Mouse (Mus musculus) T-cell, adult 2 months (primary cell): ENCODE measurements around the gene Fth1.
"Not testable (repeated sequence)": the region's sequence is repeated elsewhere in the genome, so short reads cannot be mapped to it uniquely, and the experiment has no call there.

Experiments used
- DNase-seq: peaks from one replicate; pipeline ENCODE4 v3.0.0; 2022; ENCODE audit warnings: low spot score

The Fth1 gene

DNA sequence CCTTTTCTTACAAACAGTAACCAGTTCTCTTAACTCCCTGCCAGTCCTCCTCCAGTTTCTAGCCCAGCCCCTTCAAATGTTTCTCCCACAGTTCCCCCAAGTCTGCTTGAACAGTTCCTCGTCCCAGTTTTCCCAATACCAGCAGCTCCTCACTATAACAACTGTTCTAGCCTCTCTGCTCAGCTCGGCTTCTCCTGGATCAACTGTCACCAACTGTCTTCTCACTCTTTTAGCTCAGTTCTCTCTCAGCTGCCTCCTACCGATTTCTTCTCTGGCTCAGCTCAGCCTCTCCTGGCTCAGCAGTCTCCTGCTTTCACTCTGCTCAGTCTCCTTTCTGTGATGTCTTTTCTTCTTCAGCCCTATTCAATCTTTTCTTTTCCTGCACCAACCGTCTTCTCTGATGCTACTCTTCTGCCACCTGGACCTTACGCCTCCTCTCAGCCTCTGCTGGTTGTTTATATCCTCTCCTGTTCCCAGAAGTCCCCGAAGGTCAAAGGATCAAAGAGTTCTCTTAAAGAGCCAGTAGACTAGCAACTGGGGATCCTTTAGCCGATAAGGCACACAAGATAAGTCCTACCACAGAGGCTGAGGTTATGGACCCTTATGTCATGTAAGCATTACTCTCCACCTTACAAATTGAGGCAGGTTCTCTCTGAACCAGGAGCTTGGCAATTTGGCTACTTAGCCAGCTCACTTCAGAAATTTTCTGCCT, 16.0 kb upstream of the Fth1 start:
- no peak for DNase-seq

- DNase-seq = no peak
Measured at GRCm38 (mm10) chr19:9966096-9966867, 14.1 kb upstream of the Fth1 start.

- no peak for DNase-seq
Measured at GRCm38 (mm10) chr19:9968081-9968787, 12.2 kb upstream of the Fth1 start.

DNA sequence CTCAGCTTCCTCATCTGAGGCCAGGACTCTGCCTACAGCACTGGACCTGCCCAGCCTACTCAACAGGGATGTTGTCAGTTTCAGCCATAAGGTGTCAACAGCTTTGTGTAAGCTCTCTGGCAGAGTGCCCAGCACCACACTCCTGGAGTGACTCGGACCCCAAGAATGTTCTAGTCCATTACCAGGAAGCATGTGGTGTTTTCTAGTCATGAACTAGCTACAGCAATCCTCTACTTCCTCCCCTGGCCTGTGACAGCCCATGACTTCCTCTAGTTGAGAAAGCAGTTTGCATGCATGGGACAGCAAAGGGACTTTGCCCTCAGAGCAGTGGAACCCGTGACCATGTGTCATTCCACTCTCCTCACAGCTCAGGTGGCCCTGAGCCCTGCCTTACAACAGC, 5.5 kb upstream of the Fth1 start:
- not testable (repeated sequence) for DNase-seq

- no peak for DNase-seq
Measured at GRCm38 (mm10) chr19:9977085-9977484, 3.3 kb upstream of the Fth1 start.

- DNase-seq = no peak
Measured at GRCm38 (mm10) chr19:9978431-9978951, 1.9 kb upstream of the Fth1 start.

DNA sequence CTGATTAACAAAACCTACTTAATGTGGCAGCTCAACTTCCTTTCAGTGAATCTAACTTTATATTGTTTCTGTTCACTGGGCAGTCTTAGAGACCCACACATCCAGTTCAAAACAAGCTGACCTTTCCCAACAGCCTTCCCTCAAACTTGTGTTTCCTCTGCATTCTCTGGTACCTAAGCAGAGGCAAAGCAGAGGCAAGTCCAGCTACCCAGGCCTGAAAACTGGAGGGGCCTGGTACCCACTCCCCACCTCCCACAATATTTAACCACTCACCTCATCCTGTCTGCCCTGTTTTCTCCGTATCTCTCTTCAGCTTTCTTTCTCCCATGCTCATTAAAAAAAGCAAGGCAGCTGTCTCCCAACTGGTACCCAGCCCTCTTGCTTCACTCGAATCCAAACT, 1.2 kb upstream of the Fth1 start:
- no peak for DNase-seq

- no peak for DNase-seq
Measured at GRCm38 (mm10) chr19:9981621-9982020, 1.2 kb downstream of the Fth1 start.

GRCm38 (mm10) chr19:9982151-9982851, 1.9 kb downstream of the Fth1 start:
- DNase-seq = peak; percentile 97

GRCm38 (mm10) chr19:9982852-9983542, 2.6 kb downstream of the Fth1 start:
- peak; percentile 69 for DNase-seq

DNA sequence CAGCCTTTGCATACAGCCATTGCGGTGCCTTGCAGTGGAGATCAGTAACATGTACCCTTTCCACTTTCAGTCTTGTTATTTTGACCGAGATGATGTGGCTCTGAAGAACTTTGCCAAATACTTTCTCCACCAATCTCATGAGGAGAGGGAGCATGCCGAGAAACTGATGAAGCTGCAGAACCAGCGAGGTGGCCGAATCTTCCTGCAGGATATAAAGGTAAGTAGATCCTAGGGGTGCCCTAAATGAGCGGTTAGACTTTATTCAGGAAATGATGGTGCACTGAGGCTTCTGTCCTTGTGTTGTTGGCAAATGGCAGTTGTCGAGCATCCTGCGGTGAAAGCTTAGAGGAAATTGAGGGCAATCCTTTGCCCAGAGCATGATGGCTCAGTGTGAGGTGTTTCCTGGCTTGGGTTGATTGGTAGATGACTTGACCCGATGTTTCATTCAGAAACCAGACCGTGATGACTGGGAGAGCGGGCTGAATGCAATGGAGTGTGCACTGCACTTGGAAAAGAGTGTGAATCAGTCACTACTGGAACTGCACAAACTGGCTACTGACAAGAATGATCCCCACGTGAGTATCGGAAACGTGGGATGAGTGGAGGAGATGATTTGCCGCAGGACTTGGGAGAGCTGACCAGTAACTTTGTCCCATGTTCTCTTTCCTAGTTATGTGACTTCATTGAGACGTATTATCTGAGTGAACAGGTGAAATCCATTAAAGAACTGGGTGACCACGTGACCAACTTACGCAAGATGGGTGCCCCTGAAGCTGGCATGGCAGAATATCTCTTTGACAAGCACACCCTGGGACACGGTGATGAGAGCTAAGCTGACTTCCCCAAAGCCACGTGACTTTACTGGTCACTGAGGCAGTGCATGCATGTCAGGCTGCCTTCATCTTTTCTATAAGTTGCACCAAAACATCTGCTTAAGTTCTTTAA, 4.0 kb downstream of the Fth1 start:
- no peak for DNase-seq

GRCm38 (mm10) chr19:9985190-9985899, 4.9 kb downstream of the Fth1 start:
- DNase-seq = no peak

DNA sequence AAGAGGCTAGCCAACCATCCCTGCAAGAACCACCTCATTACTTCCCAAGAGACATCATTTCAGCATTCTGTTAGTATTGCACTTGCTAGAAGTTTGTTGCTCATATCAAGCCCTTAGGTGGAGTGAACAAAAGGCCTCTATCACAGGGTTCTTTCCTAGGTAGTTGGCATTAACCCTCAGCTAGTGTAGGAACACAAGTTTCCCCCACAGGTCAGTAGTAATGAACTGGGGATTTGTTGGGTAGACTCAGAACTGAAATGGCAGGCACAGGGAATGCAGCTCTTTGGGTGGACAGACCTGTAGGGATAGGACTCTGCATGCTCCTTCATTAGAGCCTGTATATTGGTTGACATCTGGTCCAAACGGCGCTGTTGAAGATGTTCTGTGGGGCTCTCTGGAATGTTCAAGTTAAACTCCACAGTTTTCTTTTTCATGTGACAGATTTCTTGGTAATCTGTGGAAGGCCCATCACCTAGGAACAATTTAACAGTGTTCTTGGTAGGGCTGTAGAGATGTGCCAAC, 5.6 kb downstream of the Fth1 start:
- DNase-seq = no peak

DNA sequence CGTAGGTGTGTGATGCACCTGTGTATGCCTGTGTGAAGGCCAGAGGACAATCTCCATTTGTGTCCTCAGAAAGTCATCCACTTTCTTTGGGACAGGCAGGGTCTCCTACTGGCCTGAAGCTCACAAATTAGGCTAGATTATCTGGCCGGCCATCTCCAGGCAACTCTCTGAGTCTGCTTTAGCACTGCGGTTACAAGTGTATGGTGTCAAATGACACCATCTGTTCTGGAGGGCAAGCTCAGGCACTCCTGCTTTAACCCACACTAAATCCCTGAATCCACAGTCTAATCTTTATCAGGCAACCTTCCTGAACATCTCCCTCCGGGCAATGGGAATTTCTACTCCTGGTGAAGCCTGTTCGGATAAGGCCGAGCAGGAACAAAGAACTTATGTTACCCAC, 6.8 kb downstream of the Fth1 start:
- no peak for DNase-seq

DNA sequence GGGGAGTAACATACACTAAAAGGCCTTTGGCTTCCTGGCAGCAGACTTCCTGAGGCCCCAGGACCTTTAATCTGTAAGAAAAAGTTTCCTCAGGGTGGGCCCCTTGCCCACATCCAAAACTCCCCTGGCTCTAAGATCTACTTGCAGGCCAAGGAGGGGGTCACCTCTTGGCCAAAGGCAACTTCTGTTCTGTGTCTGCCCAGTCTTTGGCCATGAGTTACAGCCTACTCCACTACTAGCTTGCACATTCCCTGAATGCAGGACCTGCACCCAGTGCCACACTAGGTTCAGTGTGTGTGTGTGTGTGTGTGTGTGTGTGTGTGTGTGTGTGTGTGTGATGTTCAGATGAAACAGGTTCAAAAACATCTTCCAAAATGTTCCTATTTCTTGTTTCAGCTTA, 7.2 kb downstream of the Fth1 start:
- no peak for DNase-seq

DNA sequence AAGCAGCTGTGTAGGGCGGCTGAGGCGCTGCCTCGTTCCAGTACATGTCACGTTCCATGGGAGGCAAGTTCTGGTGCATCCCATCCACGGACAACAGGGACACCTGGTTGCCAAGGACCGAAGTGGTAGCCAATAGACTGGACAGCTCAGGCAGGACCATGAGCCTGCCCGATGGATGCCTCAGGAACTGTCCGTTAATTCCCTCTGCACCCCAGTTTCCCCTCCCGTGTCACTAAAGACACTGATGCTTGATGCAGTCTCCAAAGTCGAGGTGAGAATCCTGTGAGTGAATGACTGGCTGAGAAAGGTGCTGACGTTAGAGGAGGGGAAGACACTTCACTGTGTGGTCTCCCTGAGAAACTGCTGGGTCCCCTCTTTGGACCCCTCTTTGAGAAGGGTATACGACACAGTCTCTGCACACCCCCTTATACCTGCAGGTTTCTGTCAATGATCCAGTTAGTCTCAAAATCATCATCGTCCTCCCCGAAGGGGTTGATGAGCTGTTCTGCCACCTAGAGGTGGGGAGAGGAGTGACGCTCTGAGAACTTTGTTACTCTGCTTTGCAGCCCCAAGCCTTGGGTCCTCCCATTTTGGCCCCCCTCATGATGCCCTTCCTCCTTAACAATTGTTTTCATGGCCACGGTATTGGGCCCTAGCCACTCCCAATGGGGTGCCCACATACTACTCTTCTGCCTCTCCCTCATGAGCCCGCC, 8.9 kb downstream of the Fth1 start:
- peak; percentile 32 for DNase-seq

DNA sequence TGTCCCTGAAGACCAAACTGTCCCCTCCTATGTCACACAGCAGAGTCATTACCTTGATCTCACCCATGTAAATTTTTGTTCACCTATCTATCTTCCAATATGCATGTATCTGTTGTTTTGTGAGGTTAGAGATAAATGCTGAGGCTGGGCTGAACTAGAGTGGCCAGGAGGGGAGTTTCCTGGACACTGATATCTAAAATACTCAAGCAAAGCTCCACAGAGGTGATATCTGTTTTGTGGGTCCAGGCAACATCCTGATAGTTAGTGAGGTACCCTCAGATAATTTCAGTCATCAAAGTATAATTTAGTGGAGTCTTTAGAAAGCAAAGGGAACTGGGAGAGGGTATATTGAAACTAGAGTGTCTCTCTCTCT, 9.5 kb downstream of the Fth1 start:
- no peak for DNase-seq

GRCm38 (mm10) chr19:9991304-9991703, 10.9 kb downstream of the Fth1 start:
- DNase-seq = peak; percentile 78
